Mouse (Mus musculus): ENCODE measurements around the gene Dip2c. TPM values are rescaled to one million over a fixed set of nuclear protein-coding genes. Genes with fewer than 3 reads are reported as not detected.

Gene Dip2c
- total and polyA plus RNA-seq, 2 experiments from 2014 or later = 7.1 to 63.6 TPM

GRCm38 (mm10) chr13:9454426-9455177 is 178.3 kb downstream of the Dip2c start:
- peaks cover 45% of the 10 kb centered on the region for H3K4me1 ChIP-seq (ENCODE audit: control insufficient read depth, insufficient read depth)
- no peaks in the 10 kb centered on the region for H3K9me3 ChIP-seq (replicated peaks; ENCODE audit: control insufficient read depth, low read length)
- no peak overlapping the region for H3K4me2 ChIP-seq (ENCODE audit: low read depth, low read length)
- no peaks in the 10 kb centered on the region for H3K36me3 ChIP-seq (replicated peaks; ENCODE audit: control insufficient read depth, insufficient read depth, low read length)
- peak overlapping the region; percentile 70 for H3K27ac ChIP-seq (ENCODE audit: low read depth)
- WGBS = 22% methylated on average over 4 of the region's 4 CpGs
- H3K27me3 ChIP-seq (ENCODE audit: control insufficient read depth, insufficient read depth, low read length) = no peaks in the 10 kb centered on the region
- DNase-seq (ENCODE audit: low spot score) (peak; percentile 27), ATAC-seq (ENCODE audit: insufficient read depth, low read depth) (peak; percentile 56; the same call in 1 of the 2 replicates)
- H3K9ac ChIP-seq (replicated peaks; ENCODE audit: low read depth, low read length) = no peak overlapping the region
- TF ChIP-seq EP300 (IDR thresholded peaks at IDR 0.05; ENCODE audit: low read depth) (no peak), CTCF (IDR thresholded peaks at IDR 0.05; ENCODE audit: low read depth) (no peak)
- no peak overlapping the region for H3K4me3 ChIP-seq (ENCODE audit: low read depth, low read length)

GRCm38 (mm10) chr13:9455979-9456378 is 179.7 kb downstream of the Dip2c start:
- no peaks in the 10 kb centered on the region for H3K36me3 ChIP-seq (replicated peaks; ENCODE audit: control insufficient read depth, insufficient read depth, low read length)
- H3K4me1 ChIP-seq (ENCODE audit: control insufficient read depth, insufficient read depth) = peaks cover 33% of the 10 kb centered on the region
- no peaks in the 10 kb centered on the region for H3K9me3 ChIP-seq (replicated peaks; ENCODE audit: control insufficient read depth, low read length)
- DNase-seq (ENCODE audit: low spot score) = no peak
- TF ChIP-seq EP300 (IDR thresholded peaks at IDR 0.05; ENCODE audit: low read depth) = no peak
- no peak for TF ChIP-seq CTCF (IDR thresholded peaks at IDR 0.05; ENCODE audit: low read depth)
- 65% methylated on average over 1 of the region's 1 CpGs for WGBS
- no peak overlapping the region for H3K4me3 ChIP-seq (ENCODE audit: low read depth, low read length)
- no peak overlapping the region for H3K27ac ChIP-seq (ENCODE audit: low read depth)
- ATAC-seq (ENCODE audit: insufficient read depth, low read depth) = no peak
- H3K9ac ChIP-seq (replicated peaks; ENCODE audit: low read depth, low read length) = no peak overlapping the region
- H3K27me3 ChIP-seq (ENCODE audit: control insufficient read depth, insufficient read depth, low read length) = no peaks in the 10 kb centered on the region
- H3K4me2 ChIP-seq (ENCODE audit: low read depth, low read length) = no peak overlapping the region

GRCm38 (mm10) chr13:9457420-9458308 is 181.3 kb downstream of the Dip2c start:
- H3K27ac ChIP-seq (ENCODE audit: low read depth) = no peak overlapping the region
- no peak for TF ChIP-seq EP300 (IDR thresholded peaks at IDR 0.05; ENCODE audit: low read depth)
- TF ChIP-seq CTCF (IDR thresholded peaks at IDR 0.05; ENCODE audit: low read depth) = no peak
- 88% methylated on average over 8 of the region's 8 CpGs for WGBS

GRCm38 (mm10) chr13:9464457-9464856 is 188.1 kb downstream of the Dip2c start:
- no peak for ATAC-seq (ENCODE audit: insufficient read depth, low read depth)
- H3K27me3 ChIP-seq (ENCODE audit: control insufficient read depth, insufficient read depth, low read length) = no peaks in the 10 kb centered on the region
- no peak overlapping the region for H3K27ac ChIP-seq (ENCODE audit: low read depth)
- no peaks in the 10 kb centered on the region for H3K9me3 ChIP-seq (replicated peaks; ENCODE audit: control insufficient read depth, low read length)
- 91% methylated on average over 3 of the region's 3 CpGs for WGBS
- H3K36me3 ChIP-seq (replicated peaks; ENCODE audit: control insufficient read depth, insufficient read depth, low read length) = no peaks in the 10 kb centered on the region
- no peak for DNase-seq (ENCODE audit: low spot score)
- no peak for TF ChIP-seq EP300 (IDR thresholded peaks at IDR 0.05; ENCODE audit: low read depth)
- TF ChIP-seq CTCF (IDR thresholded peaks at IDR 0.05; ENCODE audit: low read depth) = no peak
- no peak overlapping the region for H3K9ac ChIP-seq (replicated peaks; ENCODE audit: low read depth, low read length)
- no peak overlapping the region for H3K4me2 ChIP-seq (ENCODE audit: low read depth, low read length)
- H3K4me1 ChIP-seq (ENCODE audit: control insufficient read depth, insufficient read depth) = peaks cover 13% of the 10 kb centered on the region; the same call in 1 of the 2 replicates
- H3K4me3 ChIP-seq (ENCODE audit: low read depth, low read length) = no peak overlapping the region

More at GRCm38 (mm10) chr13:9457420-9458308, 181.3 kb downstream of the Dip2c start:
- Histone ChIP-seq H3K4me2 (ENCODE audit: low read depth, low read length) (no peak overlapping the region), H3K9me3 (replicated peaks; ENCODE audit: control insufficient read depth, low read length) (no peaks in the 10 kb centered on the region), H3K27me3 (ENCODE audit: control insufficient read depth, insufficient read depth, low read length) (no peaks in the 10 kb centered on the region), H3K4me3 (ENCODE audit: low read depth, low read length) (no peak overlapping the region), H3K9ac (replicated peaks; ENCODE audit: low read depth, low read length) (no peak overlapping the region), H3K4me1 (ENCODE audit: control insufficient read depth, insufficient read depth) (peaks cover 25% of the 10 kb centered on the region), H3K36me3 (replicated peaks; ENCODE audit: control insufficient read depth, insufficient read depth, low read length) (no peaks in the 10 kb centered on the region)
- DNase-seq (ENCODE audit: low spot score) (no peak), ATAC-seq (ENCODE audit: insufficient read depth, low read depth) (no peak)

GRCm38 (mm10) chr13:9467216-9467615 is 190.9 kb downstream of the Dip2c start:
- Histone ChIP-seq H3K4me3 (ENCODE audit: low read depth, low read length) (no peak overlapping the region), H3K4me2 (ENCODE audit: low read depth, low read length) (no peak overlapping the region), H3K27ac (ENCODE audit: low read depth) (no peak overlapping the region), H3K9ac (replicated peaks; ENCODE audit: low read depth, low read length) (no peak overlapping the region), H3K27me3 (ENCODE audit: control insufficient read depth, insufficient read depth, low read length) (no peaks in the 10 kb centered on the region), H3K9me3 (replicated peaks; ENCODE audit: control insufficient read depth, low read length) (no peaks in the 10 kb centered on the region), H3K4me1 (ENCODE audit: control insufficient read depth, insufficient read depth) (peaks cover 9% of the 10 kb centered on the region; the same call in 1 of the 2 replicates), H3K36me3 (replicated peaks; ENCODE audit: control insufficient read depth, insufficient read depth, low read length) (no peaks in the 10 kb centered on the region)
- 30% methylated on average over 1 of the region's 1 CpGs for WGBS
- ATAC-seq (ENCODE audit: insufficient read depth, low read depth) = no peak
- DNase-seq (ENCODE audit: low spot score) = peak; percentile 68
- TF ChIP-seq CTCF (IDR thresholded peaks at IDR 0.05; ENCODE audit: low read depth) (peak; percentile 74), EP300 (IDR thresholded peaks at IDR 0.05; ENCODE audit: low read depth) (no peak)

All from heart, postnatal 0 days (tissue).